Mouse (Mus musculus) heart, adult 2 months (tissue): Measurements from ENCODE around the gene Lrrc3. TPM values are rescaled to one million over a fixed set of nuclear protein-coding genes. Genes with fewer than 3 reads are reported as not detected.
"Not testable (repeated sequence)": the region's sequence is repeated elsewhere in the genome, so short reads cannot be mapped to it uniquely, and the experiment has no call there.

Experiments
- DNase-seq, 2 experiments: peaks; one replicate each; pipeline ENCODE4 v3.0.0; 2021
- H3K27ac ChIP-seq: fragments of 200-600 bp; 2 replicates; pipeline ENCODE4 v1.8.1; 2022
- H3K27me3 ChIP-seq: fragments of 200-500 bp; 2 replicates; pipeline ENCODE4 v1.6.1; 2012; ENCODE audit warnings: mild to moderate bottlenecking, low read length, inconsistent platforms, mixed read lengths; ENCODE audit not compliant: control insufficient read depth, insufficient read depth
- H3K36me3 ChIP-seq: fragments of 200-500 bp; 2 replicates; pipeline ENCODE4 v1.6.1; 2012; ENCODE audit warnings: low read length, inconsistent platforms; ENCODE audit not compliant: control insufficient read depth, insufficient read depth
- H3K4me1 ChIP-seq: fragments of 200-500 bp; 2 replicates; pipeline ENCODE4 v1.6.1; 2011; ENCODE audit warnings: low read length; ENCODE audit not compliant: control insufficient read depth, insufficient read depth
- H3K4me3 ChIP-seq: fragments of 200-600 bp; 2 replicates; pipeline ENCODE4 v1.8.1; 2022
- H3K79me2 ChIP-seq: fragments of 200-500 bp; replicated peaks from 2 replicates; pipeline ENCODE4 v1.6.1; 2012; ENCODE audit warnings: mild to moderate bottlenecking, inconsistent platforms, low read length, moderate library complexity, mixed read lengths; ENCODE audit not compliant: control insufficient read depth, insufficient read depth
- H3K9ac ChIP-seq: fragments of 200-500 bp; 2 replicates; pipeline ENCODE4 v1.6.1; 2012; ENCODE audit warnings: low read depth, mild to moderate bottlenecking, control low read depth, inconsistent platforms, low read length, mixed read lengths
- CTCF ChIP-seq: fragments of 200-600 bp; IDR thresholded peaks from 2 replicates; pipeline ENCODE4 v1.8.1; 2022; ENCODE audit warnings: antibody characterized with exemption, mild to moderate bottlenecking, moderate library complexity
- EP300 ChIP-seq: fragments of 200-500 bp; IDR thresholded peaks from 2 replicates; pipeline ENCODE4 v1.6.1; 2011; ENCODE audit warnings: low read depth, low read length, control low read depth; ENCODE audit not compliant: insufficient read depth
- POLR2A ChIP-seq: fragments of 200-500 bp; IDR thresholded peaks from 2 replicates; pipeline ENCODE4 v1.6.1; 2011; ENCODE audit warnings: mild to moderate bottlenecking, low read depth, low read length, control low read depth; ENCODE audit not compliant: insufficient read depth
- WGBS: fragments of 180-500 bp; shearing (Covaris S2); methylation state at CpG from one replicate; pipeline ENCODE4 v1.1.7; 2018; 5-methylcytosine and 5-hydroxymethylcytosine counted together
- intact Hi-C: fragments of 180-260 bp; cut with DNase I; formaldehyde crosslinking; loops from one replicate; pipeline ENCODE4 v1.15.1; 2025
- long read RNA-seq: library from polyadenylated mRNA; stranded (forward); transcript quantifications from one replicate; pipeline ENCODE4 v2.0.0, GENCODE M21; 2021
- polyA plus RNA-seq: library from polyadenylated mRNA; depleted of rRNA; stranded (reverse); fragments of >200 nt; gene quantifications from 2 replicates; pipeline ENCODE4 v1.2.3, GENCODE M21; 2012; rRNA removed
- total RNA-seq, 2 experiments: library from RNA; stranded (reverse); gene quantifications; 2 replicates each; pipeline ENCODE4 v1.2.3; 2021

Gene Lrrc3
- under 1 TPM; 0.57 to 0.86 TPM for total RNA-seq
- polyA plus RNA-seq = 0.62 and 0.85 TPM in 2 replicates
- long read RNA-seq, full-length matches to known transcripts = 1 of 1 reads
- long read RNA-seq, partial matches to known transcripts = 0 of 1 reads
- long read RNA-seq, other reads (novel, unspliced or antisense) = 0 of 1 reads

- Histone ChIP-seq H3K27ac (no peak within 1 kb of the TSS; the same call in 1 of the 2 replicates), H3K36me3 (no peaks in the 10 kb centered on the region), H3K79me2 (no peaks in the 10 kb centered on the region), H3K4me3 (peak within 1 kb of the TSS; percentile 62), H3K9ac (peak within 1 kb of the TSS; percentile 43), H3K4me1 (peaks cover 1% of the 10 kb centered on the region; the same call in 1 of the 2 replicates), H3K27me3 (no peaks in the 10 kb centered on the region)
- WGBS = under 1% methylated on average over 41 of the region's 46 CpGs
- intact Hi-C loops = no loop called here
- DNase-seq = peak; percentile 38 to 46
- TF ChIP-seq CTCF (peak; percentile 47), POLR2A (no peak)
These were observed at the start of gene Lrrc3 for GRCm38 (mm10) chr10:77902211-77902893. Gene Lrrc3, minus strand, starts transcription at chr10:77902536.

DNA sequence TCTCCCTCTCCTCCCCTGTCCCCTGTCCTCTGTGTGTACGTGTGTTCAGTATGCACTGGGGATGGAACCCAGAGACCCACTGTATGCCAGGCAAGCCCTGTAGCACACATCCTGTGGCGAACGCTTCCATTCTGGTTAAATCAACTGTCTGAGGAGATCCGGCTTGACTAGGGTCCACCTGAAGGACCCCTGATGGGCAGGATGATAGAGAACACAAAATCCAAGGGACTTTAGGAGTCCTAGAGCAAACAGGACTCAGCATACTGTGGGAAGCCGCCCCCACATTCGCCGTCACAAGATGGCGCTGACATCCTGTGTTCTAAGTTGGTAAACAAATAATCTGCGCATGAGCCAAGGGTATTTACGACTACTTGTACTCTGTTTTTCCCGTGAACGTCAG, 48.1 kb upstream of the Lrrc3 start:
- H3K4me3 ChIP-seq, H3K27me3 ChIP-seq, DNase-seq, H3K4me1 ChIP-seq, intact Hi-C loops, H3K36me3 ChIP-seq, H3K79me2 ChIP-seq, H3K27ac ChIP-seq, H3K9ac ChIP-seq: not testable (repeated sequence)
- 92% methylated on average over 10 of the region's 12 CpGs for WGBS

- Histone ChIP-seq H3K4me3 (no peak overlapping the region), H3K79me2 (no peaks in the 10 kb centered on the region), H3K27me3 (no peaks in the 10 kb centered on the region), H3K36me3 (no peaks in the 10 kb centered on the region), H3K9ac (no peak overlapping the region), H3K27ac (no peak overlapping the region), H3K4me1 (no peaks in the 10 kb centered on the region)
- TF ChIP-seq CTCF (no peak), POLR2A (no peak), EP300 (no peak)
- DNase-seq = no peak
- WGBS = 50% methylated on average over 2 of the region's 2 CpGs
- intact Hi-C loops = no loop called here
These were observed 37.3 kb upstream of the Lrrc3 start for GRCm38 (mm10) chr10:77939685-77940084.

GRCm38 (mm10) chr10:77927375-77927774, 25.0 kb upstream of the Lrrc3 start:
- intact Hi-C loops = no loop called here

GRCm38 (mm10) chr10:77926140-77926539, 23.8 kb upstream of the Lrrc3 start:
- Histone ChIP-seq H3K4me3 (no peak overlapping the region), H3K4me1 (no peaks in the 10 kb centered on the region), H3K79me2 (no peaks in the 10 kb centered on the region), H3K36me3 (no peaks in the 10 kb centered on the region), H3K9ac (no peak overlapping the region), H3K27me3 (peaks cover 2% of the 10 kb centered on the region), H3K27ac (no peak overlapping the region)
- TF ChIP-seq POLR2A (no peak), CTCF (peak; percentile 79)
- peak; percentile 37 to 64 for DNase-seq
- intact Hi-C loops = no loop called here
- 33% methylated on average over 7 of the region's 7 CpGs for WGBS

More at GRCm38 (mm10) chr10:77927375-77927774, 25.0 kb upstream of the Lrrc3 start:
- Histone ChIP-seq H3K79me2 (no peaks in the 10 kb centered on the region), H3K4me3 (no peak overlapping the region), H3K27me3 (peaks cover 2% of the 10 kb centered on the region), H3K27ac (no peak overlapping the region), H3K9ac (no peak overlapping the region), H3K4me1 (no peaks in the 10 kb centered on the region), H3K36me3 (no peaks in the 10 kb centered on the region)
- TF ChIP-seq CTCF = no peak
- TF ChIP-seq POLR2A = no peak
- no peak for TF ChIP-seq EP300
- DNase-seq = no peak
- WGBS = 77% methylated on average over 10 of the region's 10 CpGs

- Histone ChIP-seq H3K4me3 (no peak overlapping the region), H3K27me3 (peaks cover 2% of the 10 kb centered on the region; the same call in 1 of the 2 replicates), H3K79me2 (no peaks in the 10 kb centered on the region), H3K4me1 (no peaks in the 10 kb centered on the region), H3K27ac (no peak overlapping the region), H3K36me3 (no peaks in the 10 kb centered on the region), H3K9ac (no peak overlapping the region)
- 45% methylated on average over 4 of the region's 4 CpGs for WGBS
- intact Hi-C loops = no loop called here
- no peak for DNase-seq
- no peak for TF ChIP-seq CTCF
- no peak for TF ChIP-seq EP300
- no peak for TF ChIP-seq POLR2A
These were observed 20.3 kb upstream of the Lrrc3 start for GRCm38 (mm10) chr10:77922681-77923080.
